Mouse (Mus musculus) heart, embryonic 11.5 days (tissue): Measurements from ENCODE around the gene 4930512M02Rik. TPM values are rescaled to one million over a fixed set of nuclear protein-coding genes. Genes with fewer than 3 reads are reported as not detected.

Experiments
- ATAC-seq: fragments of 200-750 bp; cut with Nextera tagmentation; replicated peaks from 2 replicates; pipeline ENCODE4 v1.8.0; 2017; ENCODE audit warnings: moderate library complexity; ENCODE audit not compliant: insufficient number of reproducible peaks, low FRiP score, low TSS enrichment
- H3K27ac ChIP-seq: fragments of 300-500 bp; sonication (generic); 2 replicates; pipeline ENCODE4 v1.5.1; 2014; ENCODE audit warnings: mild to moderate bottlenecking, low read depth, low read length
- H3K27me3 ChIP-seq: fragments of 300-500 bp; sonication (generic); 2 replicates; pipeline ENCODE4 v1.6.1; 2014; ENCODE audit warnings: mild to moderate bottlenecking, low read length, mixed read lengths; ENCODE audit not compliant: control insufficient read depth, insufficient read depth
- H3K36me3 ChIP-seq: fragments of 300-500 bp; sonication (generic); 2 replicates; pipeline ENCODE4 v1.6.1; 2014; ENCODE audit warnings: mild to moderate bottlenecking, low read length, moderate library complexity, mixed read lengths; ENCODE audit not compliant: control insufficient read depth, insufficient read depth
- H3K4me1 ChIP-seq: fragments of 300-500 bp; sonication (generic); 2 replicates; pipeline ENCODE4 v1.6.1; 2014; ENCODE audit warnings: low read length; ENCODE audit not compliant: control insufficient read depth, insufficient read depth
- H3K4me2 ChIP-seq: fragments of 300-500 bp; sonication (generic); 2 replicates; pipeline ENCODE4 v1.6.1; 2014; ENCODE audit warnings: mild to moderate bottlenecking, moderate library complexity
- H3K4me3 ChIP-seq: fragments of 300-500 bp; sonication (generic); 2 replicates; pipeline ENCODE4 v1.5.1; 2014; ENCODE audit warnings: low read depth, low read length
- H3K9ac ChIP-seq: fragments of 300-500 bp; sonication (generic); 2 replicates; pipeline ENCODE4 v1.6.1; 2014; ENCODE audit warnings: mild to moderate bottlenecking, low read depth, low read length, moderate library complexity
- H3K9me3 ChIP-seq: fragments of 300-500 bp; sonication (generic); replicated peaks from 2 replicates; pipeline ENCODE4 v1.6.1; 2016; ENCODE audit warnings: low read length; ENCODE audit not compliant: control insufficient read depth
- WGBS: fragments of 180-500 bp; shearing (Covaris S2); extraction: QIAGEN DNeasy Blood & Tissue Kit; methylation state at CpG from one replicate; pipeline ENCODE4 v1.1.7; 2014; ENCODE audit not compliant: insufficient replicate concordance; 5-methylcytosine and 5-hydroxymethylcytosine counted together
- polyA plus RNA-seq: library from polyadenylated mRNA; unstranded; fragments of >200 nt; fragmentation: Nextera tagmentation; extraction: Ambion mirVana; gene quantifications from 2 replicates; pipeline ENCODE4 v1.2.1, GENCODE M21; 2014

4930512M02Rik gene
- polyA plus RNA-seq, 1 experiment from 2014 or later, result not detected

- no peak overlapping the region for H3K27ac ChIP-seq
- WGBS, result 84% methylated on average over 4 of the region's 4 CpGs
- no peak for ATAC-seq
- no peaks in the 10 kb centered on the region for H3K36me3 ChIP-seq
- H3K4me1 ChIP-seq, result no peaks in the 10 kb centered on the region
- no peaks in the 10 kb centered on the region for H3K9me3 ChIP-seq
- H3K27me3 ChIP-seq, result no peaks in the 10 kb centered on the region
- no peak overlapping the region for H3K9ac ChIP-seq
- H3K4me3 ChIP-seq, result no peak overlapping the region
- H3K4me2 ChIP-seq, result no peak overlapping the region
These were observed 30.0 kb upstream of the 4930512M02Rik start for GRCm38 (mm10) chr11:11657634-11658033.

GRCm38 (mm10) chr11:11656995-11657530 is 29.4 kb upstream of the 4930512M02Rik start:
- Histone ChIP-seq H3K9me3 (no peaks in the 10 kb centered on the region), H3K4me1 (no peaks in the 10 kb centered on the region), H3K4me3 (no peak overlapping the region), H3K4me2 (no peak overlapping the region), H3K36me3 (no peaks in the 10 kb centered on the region), H3K9ac (no peak overlapping the region), H3K27ac (no peak overlapping the region), H3K27me3 (no peaks in the 10 kb centered on the region)
- ATAC-seq, result no peak; the same call in 1 of the 2 replicates
- WGBS, result 50% methylated on average over 5 of the region's 5 CpGs

- WGBS, result 63% methylated on average over 3 of the region's 3 CpGs
- no peak overlapping the region for H3K4me2 ChIP-seq
- H3K27me3 ChIP-seq, result no peaks in the 10 kb centered on the region
- H3K36me3 ChIP-seq, result no peaks in the 10 kb centered on the region
- no peak overlapping the region for H3K27ac ChIP-seq
- H3K4me1 ChIP-seq, result no peaks in the 10 kb centered on the region
- no peak overlapping the region for H3K4me3 ChIP-seq
- no peaks in the 10 kb centered on the region for H3K9me3 ChIP-seq
- H3K9ac ChIP-seq, result no peak overlapping the region
- no peak for ATAC-seq
These were observed 28.8 kb upstream of the 4930512M02Rik start for GRCm38 (mm10) chr11:11656388-11656787.

- no peaks in the 10 kb centered on the region for H3K36me3 ChIP-seq
- no peak overlapping the region for H3K4me2 ChIP-seq
- ATAC-seq, result no peak
- H3K27ac ChIP-seq, result no peak overlapping the region
- no peaks in the 10 kb centered on the region for H3K9me3 ChIP-seq
- no peaks in the 10 kb centered on the region for H3K27me3 ChIP-seq
- H3K4me3 ChIP-seq, result no peak overlapping the region
- H3K4me1 ChIP-seq, result no peaks in the 10 kb centered on the region
- H3K9ac ChIP-seq, result no peak overlapping the region
These were observed 16.7 kb upstream of the 4930512M02Rik start for GRCm38 (mm10) chr11:11644303-11644702.

- no peak overlapping the region for H3K4me2 ChIP-seq
- no peak for ATAC-seq
- H3K9ac ChIP-seq, result no peak overlapping the region
- no peak overlapping the region for H3K4me3 ChIP-seq
- 47% methylated on average over 4 of the region's 4 CpGs for WGBS
- no peaks in the 10 kb centered on the region for H3K9me3 ChIP-seq
- H3K27ac ChIP-seq, result no peak overlapping the region
- no peaks in the 10 kb centered on the region for H3K27me3 ChIP-seq
- no peaks in the 10 kb centered on the region for H3K4me1 ChIP-seq
- no peaks in the 10 kb centered on the region for H3K36me3 ChIP-seq
These were observed 3.4 kb downstream of the 4930512M02Rik start for GRCm38 (mm10) chr11:11624073-11624705.

GRCm38 (mm10) chr11:11609243-11609642 is 18.4 kb downstream of the 4930512M02Rik start:
- 77% methylated on average over 2 of the region's 2 CpGs for WGBS
- Histone ChIP-seq H3K27me3 (no peaks in the 10 kb centered on the region), H3K4me3 (no peak overlapping the region), H3K9me3 (peaks cover 14% of the 10 kb centered on the region), H3K4me2 (no peak overlapping the region), H3K9ac (no peak overlapping the region), H3K36me3 (no peaks in the 10 kb centered on the region), H3K27ac (no peak overlapping the region), H3K4me1 (no peaks in the 10 kb centered on the region)
- no peak for ATAC-seq

DNA sequence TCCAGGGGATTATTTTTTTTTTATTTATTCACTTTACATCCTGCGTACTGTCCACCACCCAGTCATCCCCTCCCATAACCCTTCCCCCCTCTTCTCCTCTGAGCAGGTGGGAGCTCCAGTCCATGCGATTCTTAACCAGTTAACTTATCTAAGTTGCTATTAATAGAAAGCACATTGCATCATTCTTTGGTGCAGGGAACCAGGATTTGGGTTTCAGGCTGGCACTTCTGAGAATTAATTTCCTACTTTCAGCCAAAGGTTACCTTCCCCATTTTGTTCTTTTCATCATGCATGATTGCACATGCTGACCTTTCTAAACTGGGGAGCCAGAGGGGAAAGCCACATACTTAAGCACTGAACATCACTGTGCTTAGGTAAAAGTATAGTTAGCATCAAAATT is 40.3 kb downstream of the 4930512M02Rik start:
- Histone ChIP-seq H3K9me3 (no peaks in the 10 kb centered on the region), H3K4me1 (no peaks in the 10 kb centered on the region), H3K4me2 (no peak overlapping the region), H3K9ac (no peak overlapping the region), H3K27me3 (no peaks in the 10 kb centered on the region), H3K27ac (no peak overlapping the region), H3K36me3 (no peaks in the 10 kb centered on the region), H3K4me3 (no peak overlapping the region)
- WGBS, result 50% methylated on average over 2 of the region's 2 CpGs
- no peak for ATAC-seq

DNA sequence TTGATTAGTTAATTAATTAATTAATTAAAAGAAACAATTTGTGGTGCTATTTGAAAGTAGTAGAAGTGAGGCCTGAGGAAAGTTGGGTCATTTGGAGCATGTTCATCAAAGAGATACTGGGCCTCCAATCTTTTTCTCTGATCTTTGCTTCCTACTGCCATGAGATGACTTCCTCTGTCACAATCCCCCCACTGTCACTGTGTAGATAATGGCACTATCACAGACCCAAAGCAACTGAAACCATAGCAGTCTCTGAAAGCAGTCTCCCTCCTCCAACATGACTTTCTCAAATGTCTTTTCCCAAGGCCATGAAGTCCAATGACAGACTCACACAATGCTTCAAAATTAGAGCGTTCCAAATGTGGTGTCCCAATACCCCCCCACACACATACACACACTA is 41.2 kb downstream of the 4930512M02Rik start:
- WGBS, result 95% methylated on average over 1 of the region's 1 CpGs
- ATAC-seq, result no peak
- Histone ChIP-seq H3K36me3 (no peaks in the 10 kb centered on the region), H3K9ac (no peak overlapping the region), H3K4me1 (no peaks in the 10 kb centered on the region), H3K4me2 (no peak overlapping the region), H3K27ac (no peak overlapping the region), H3K27me3 (no peaks in the 10 kb centered on the region), H3K9me3 (no peaks in the 10 kb centered on the region), H3K4me3 (no peak overlapping the region)

DNA sequence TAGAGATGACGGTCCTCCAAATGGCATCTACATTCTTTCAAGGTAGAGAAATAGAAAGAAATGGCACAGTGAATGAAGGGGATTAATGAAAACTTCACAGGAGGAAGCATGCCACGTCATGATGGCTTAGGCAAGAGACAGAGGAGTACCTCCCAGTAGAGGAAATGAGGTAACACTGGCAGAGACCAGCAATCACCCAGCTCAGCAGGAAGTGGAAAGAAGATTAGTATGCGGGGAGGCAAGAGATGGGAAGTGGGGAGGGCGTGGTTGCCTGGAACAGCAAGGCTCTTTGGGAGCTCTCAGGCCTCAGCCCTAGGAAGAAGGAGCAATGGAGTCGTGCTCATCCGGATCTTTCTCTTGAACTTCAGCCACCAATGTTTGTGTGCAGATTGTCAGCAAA is 53.9 kb downstream of the 4930512M02Rik start:
- Histone ChIP-seq H3K4me2 (no peak overlapping the region), H3K9me3 (no peaks in the 10 kb centered on the region), H3K36me3 (no peaks in the 10 kb centered on the region), H3K4me3 (no peak overlapping the region), H3K27me3 (no peaks in the 10 kb centered on the region), H3K9ac (no peak overlapping the region), H3K27ac (no peak overlapping the region), H3K4me1 (no peaks in the 10 kb centered on the region)
- ATAC-seq, result no peak
- WGBS, result 42% methylated on average over 6 of the region's 6 CpGs
